Mouse (Mus musculus) liver, embryonic 14.5 days (tissue): Measurements from ENCODE around the gene Rapgef6.

Experiments
- CTCF ChIP-seq: IDR thresholded peaks from 2 replicates; pipeline ENCODE4 v1.5.1; 2016; ENCODE audit warnings: antibody characterized with exemption, low read depth, control low read depth
- EP300 ChIP-seq: IDR thresholded peaks from 2 replicates; pipeline ENCODE4 v1.6.1; 2016; ENCODE audit warnings: antibody characterized with exemption, low read depth

GRCm38 (mm10) chr11:54522529-54523430 is at the start of gene Rapgef6:
- TF ChIP-seq CTCF (no peak), EP300 (peak; percentile 26)
